Mouse (Mus musculus) retina, postnatal 7 days (tissue): ENCODE data around the gene Sh3gl1.
A peak's percentile ranks its signal among the peaks of the same experiment; 100 is the strongest.

Experiments
- DNase-seq: peaks from one replicate; pipeline ENCODE4 v3.0.0-alpha.2; 2012; ENCODE audit warnings: low read depth, low spot score

The Sh3gl1 gene

DNA sequence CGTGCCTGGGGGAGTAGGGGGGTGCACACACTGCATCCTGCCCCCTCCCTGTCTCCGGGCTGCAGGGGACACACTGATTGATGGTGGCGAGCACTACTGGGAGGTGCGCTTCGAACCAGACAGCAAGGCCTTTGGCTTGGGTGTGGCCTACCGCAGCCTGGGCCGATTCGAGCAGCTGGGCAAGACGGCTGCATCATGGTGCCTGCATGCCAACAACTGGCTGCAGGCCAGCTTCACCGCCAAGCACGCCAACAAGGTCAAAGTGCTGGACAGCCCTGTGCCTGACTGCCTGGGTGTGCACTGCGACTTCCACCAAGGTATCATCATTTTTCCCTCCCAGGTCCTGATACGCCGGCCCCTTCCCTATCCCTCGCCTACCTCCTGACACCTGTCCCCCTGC lies 40.4 kb downstream of the Sh3gl1 start:
- no peak for DNase-seq

DNA sequence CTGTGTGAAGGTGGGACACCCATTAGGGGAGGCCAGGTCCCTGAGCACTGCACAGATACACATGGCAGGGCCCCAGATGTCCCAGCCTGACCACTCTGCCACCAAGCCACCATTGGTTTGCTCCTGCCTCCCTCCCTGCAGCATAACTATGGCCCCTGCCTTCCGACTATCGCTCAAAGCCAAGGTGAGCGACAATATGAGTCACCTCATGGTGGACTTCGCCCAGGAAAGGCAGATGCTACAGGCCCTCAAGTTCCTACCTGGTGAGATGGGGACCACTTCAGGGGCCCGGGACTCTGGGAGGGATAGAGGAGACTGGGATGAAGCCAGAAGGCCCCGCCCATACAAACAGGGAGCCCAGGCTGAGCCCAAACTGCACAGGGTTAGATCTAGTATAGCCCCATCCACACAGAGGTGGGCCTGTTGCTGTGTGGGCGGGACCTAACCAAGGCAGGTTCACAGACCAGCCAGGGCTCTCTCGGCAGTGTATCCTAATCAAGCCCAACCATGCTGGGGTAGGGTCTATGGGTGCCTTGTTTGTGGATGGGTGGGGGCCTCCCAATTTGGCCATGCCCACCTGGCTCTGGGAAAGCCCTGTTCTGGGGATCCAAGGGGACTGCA lies 46.0 kb downstream of the Sh3gl1 start:
- DNase-seq = no peak

DNA sequence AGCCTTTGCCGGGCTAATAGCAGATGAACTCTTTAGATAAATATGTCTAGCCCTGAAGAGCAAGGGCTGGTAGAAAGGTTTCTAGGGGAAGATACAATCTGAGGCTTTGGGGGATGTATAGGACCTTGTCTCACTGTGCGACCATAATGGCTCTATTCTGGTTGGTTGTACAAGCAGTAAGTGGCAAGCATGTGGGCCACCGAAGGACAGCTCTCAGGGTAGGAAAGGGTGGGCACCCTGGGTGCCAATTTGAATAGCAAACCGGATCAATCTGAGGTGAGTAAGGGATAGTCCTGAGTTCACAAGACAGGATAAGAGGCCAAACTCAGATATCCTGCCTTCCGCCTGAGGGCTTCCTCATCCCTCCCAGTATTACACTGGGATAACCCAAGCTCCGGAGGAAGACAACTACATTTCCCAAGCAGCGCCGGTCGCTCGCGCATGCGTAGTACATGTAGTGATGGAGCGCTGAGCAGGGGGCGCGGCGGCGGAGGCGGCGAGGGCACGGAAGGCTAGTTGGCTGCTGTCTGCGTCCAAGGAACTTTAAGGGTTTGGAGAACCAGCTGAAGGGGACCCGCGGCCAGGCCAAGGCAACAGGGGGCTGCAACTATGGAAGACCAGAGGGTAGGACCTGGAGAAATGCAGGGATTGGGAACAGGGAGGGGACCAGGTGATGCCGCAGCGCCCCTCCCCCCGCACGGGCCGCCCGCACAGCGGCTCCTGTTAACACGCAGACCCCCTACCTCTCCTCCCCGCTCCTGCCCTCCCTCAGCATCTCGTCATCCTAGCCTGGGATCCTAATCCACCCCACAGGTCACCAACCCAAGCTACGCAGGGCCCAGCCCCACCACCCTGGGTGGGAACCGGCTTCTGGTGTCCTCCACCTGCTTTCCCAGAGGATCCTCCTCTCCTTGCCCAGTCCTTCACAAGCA lies 50.1 kb downstream of the Sh3gl1 start, which contains the start of gene Fsd1:
Gene Fsd1 (plus strand): TSS at position 480 of the 932 bp plus-strand sequence.
- no peak for DNase-seq

GRCm38 (mm10) chr17:55977301-55977700 lies 59.1 kb downstream of the Sh3gl1 start:
- DNase-seq = no peak

DNA sequence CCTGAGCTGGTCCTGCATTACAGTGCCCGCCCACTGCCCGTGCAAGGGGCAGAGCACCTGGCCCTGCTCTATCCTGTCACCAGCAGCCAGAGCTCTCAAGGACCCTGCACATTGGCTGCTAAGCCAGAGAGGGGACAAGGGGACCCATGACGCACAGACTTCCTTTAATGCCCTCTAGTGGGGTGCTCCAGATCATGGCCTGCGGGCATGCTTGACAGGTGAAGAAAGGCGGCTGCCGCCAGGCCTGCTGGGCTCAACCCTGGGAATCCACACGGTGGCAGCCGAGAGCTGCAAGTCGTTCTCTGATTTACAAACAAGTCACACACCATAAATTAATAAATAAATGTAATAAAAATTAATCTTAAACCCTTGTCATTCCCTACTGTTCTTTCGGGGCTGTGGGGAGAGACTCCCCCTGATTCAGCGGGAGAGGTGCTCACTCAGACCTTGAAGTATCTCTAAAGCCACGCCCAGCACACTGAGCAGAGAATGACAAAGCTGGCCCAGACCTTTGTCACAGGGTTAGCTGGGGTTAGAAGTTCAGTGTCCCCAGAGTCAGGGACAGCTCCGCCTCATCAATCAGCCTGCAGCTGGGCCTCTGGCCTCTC lies 60.1 kb downstream of the Sh3gl1 start:
- DNase-seq = peak; percentile 62

DNA sequence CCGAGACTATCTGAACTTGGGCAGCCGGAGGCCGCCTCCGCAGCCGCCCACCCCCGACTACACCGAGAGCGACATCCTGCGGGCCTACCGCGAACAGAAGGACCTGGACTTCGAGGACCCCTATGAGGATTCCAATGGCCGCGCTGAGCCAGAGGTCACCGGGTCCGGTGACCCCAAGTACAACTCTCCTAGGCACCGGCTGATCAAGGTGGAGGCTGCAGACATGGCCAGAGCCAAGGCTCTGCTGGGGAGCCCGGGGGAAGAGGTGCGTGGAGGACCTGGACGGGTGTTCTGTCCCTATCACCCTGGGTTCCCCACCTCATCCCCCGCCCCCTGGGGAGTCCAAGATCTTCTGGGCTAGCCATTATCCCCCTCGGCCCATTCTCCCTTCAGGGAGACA lies 65.0 kb downstream of the Sh3gl1 start:
- DNase-seq = no peak

- no peak for DNase-seq
Observed at GRCm38 (mm10) chr17:55969966-55970891, 66.2 kb downstream of the Sh3gl1 start, which contains the start of gene Shd. TSS of gene Shd (plus strand) at chr17:55970467.

- DNase-seq = no peak
Observed at GRCm38 (mm10) chr17:55969560-55969959, 66.9 kb downstream of the Sh3gl1 start.

GRCm38 (mm10) chr17:55968210-55968609 lies 68.2 kb downstream of the Sh3gl1 start:
- DNase-seq = no peak

GRCm38 (mm10) chr17:55967186-55967585 lies 69.2 kb downstream of the Sh3gl1 start:
- DNase-seq = no peak
